Mouse (Mus musculus) small intestine, adult 2 months (tissue): ENCODE results near the gene Fat4. TPM values are rescaled to one million over a fixed set of nuclear protein-coding genes. Genes with fewer than 3 reads are reported as not detected.

Experiments used
- H3K27ac ChIP-seq: fragments of 200-500 bp; 2 replicates; pipeline ENCODE4 v1.5.1; 2012; ENCODE audit warnings: low read depth, low read length, control low read depth, inconsistent platforms; ENCODE audit not compliant: insufficient read depth
- H3K27me3 ChIP-seq: fragments of 200-500 bp; 2 replicates; pipeline ENCODE4 v1.6.1; 2012; ENCODE audit warnings: mild to moderate bottlenecking, moderate library complexity, low read length, inconsistent platforms; ENCODE audit not compliant: control insufficient read depth, insufficient read depth
- H3K36me3 ChIP-seq: fragments of 200-500 bp; 2 replicates; pipeline ENCODE4 v1.6.1; 2012; ENCODE audit warnings: mild to moderate bottlenecking, low read length, control low read depth, inconsistent platforms; ENCODE audit not compliant: control insufficient read depth, insufficient read depth
- H3K4me1 ChIP-seq: fragments of 200-500 bp; 2 replicates; pipeline ENCODE4 v1.6.1; 2012; ENCODE audit warnings: low read length, inconsistent platforms, mixed read lengths; ENCODE audit not compliant: control insufficient read depth, insufficient read depth, insufficient read length
- H3K4me3 ChIP-seq: fragments of 200-500 bp; 2 replicates; pipeline ENCODE4 v1.5.1; 2012; ENCODE audit warnings: low read depth, mild to moderate bottlenecking, control low read depth, inconsistent platforms, low read length, moderate library complexity
- CTCF ChIP-seq: fragments of 200-500 bp; IDR thresholded peaks from 2 replicates; pipeline ENCODE4 v1.5.1; 2012; ENCODE audit warnings: low read depth, mild to moderate bottlenecking, control low read depth, inconsistent platforms, low read length, moderate library complexity, mixed read lengths; ENCODE audit not compliant: insufficient replicate concordance, insufficient read length; ENCODE audit errors: extremely low read depth
- POLR2A ChIP-seq: fragments of 200-500 bp; IDR thresholded peaks from 2 replicates; pipeline ENCODE4 v1.6.1; 2012; ENCODE audit warnings: low read depth, mild to moderate bottlenecking, control low read depth, inconsistent platforms, low read length, moderate library complexity
- WGBS: fragments of 180-500 bp; shearing (Covaris S2); methylation state at CpG from one replicate; pipeline ENCODE4 v1.1.7; 2018; 5-methylcytosine and 5-hydroxymethylcytosine counted together
- polyA plus RNA-seq: library from polyadenylated mRNA; depleted of rRNA; stranded (reverse); fragments of >200 nt; gene quantifications from 2 replicates; pipeline ENCODE4 v1.2.3, GENCODE M21; 2012

Fat4 gene
- polyA plus RNA-seq, 1 experiment, result 1.4 TPM

- no peaks in the 10 kb centered on the region; the same call in 1 of the 2 replicates for H3K4me1 ChIP-seq
- TF ChIP-seq CTCF, result no peak
- no peak for TF ChIP-seq POLR2A
- H3K4me3 ChIP-seq, result no peak overlapping the region
- no peaks in the 10 kb centered on the region for H3K27me3 ChIP-seq
- no peaks in the 10 kb centered on the region for H3K36me3 ChIP-seq
- WGBS, result 53% methylated on average over 3 of the region's 3 CpGs
- no peak overlapping the region for H3K27ac ChIP-seq
Measured at GRCm38 (mm10) chr3:38939573-38939972, 52.8 kb downstream of the Fat4 start.

GRCm38 (mm10) chr3:38940327-38940726, 53.6 kb downstream of the Fat4 start:
- Histone ChIP-seq H3K36me3 (no peaks in the 10 kb centered on the region), H3K4me3 (no peak overlapping the region), H3K27ac (no peak overlapping the region), H3K27me3 (no peaks in the 10 kb centered on the region), H3K4me1 (no peaks in the 10 kb centered on the region; the same call in 1 of the 2 replicates)
- 55% methylated on average over 1 of the region's 1 CpGs for WGBS
- TF ChIP-seq CTCF (no peak), POLR2A (no peak)

- 60% methylated on average over 1 of the region's 1 CpGs for WGBS
- no peak overlapping the region for H3K4me3 ChIP-seq
Measured at GRCm38 (mm10) chr3:38945157-38945556, 58.4 kb downstream of the Fat4 start.

GRCm38 (mm10) chr3:38947706-38948105, 61.0 kb downstream of the Fat4 start:
- Histone ChIP-seq H3K27me3 (no peaks in the 10 kb centered on the region), H3K27ac (no peak overlapping the region), H3K36me3 (no peaks in the 10 kb centered on the region), H3K4me1 (no peaks in the 10 kb centered on the region), H3K4me3 (no peak overlapping the region)
- TF ChIP-seq POLR2A, result no peak
- 68% methylated on average over 7 of the region's 7 CpGs for WGBS

More at GRCm38 (mm10) chr3:38945157-38945556, 58.4 kb downstream of the Fat4 start:
- Histone ChIP-seq H3K27me3 (no peaks in the 10 kb centered on the region), H3K36me3 (no peaks in the 10 kb centered on the region), H3K27ac (no peak overlapping the region), H3K4me1 (no peaks in the 10 kb centered on the region)
- TF ChIP-seq CTCF (no peak), POLR2A (no peak)

GRCm38 (mm10) chr3:38952602-38953001, 65.9 kb downstream of the Fat4 start:
- H3K27me3 ChIP-seq, result no peaks in the 10 kb centered on the region
- no peak for TF ChIP-seq POLR2A
- no peak for TF ChIP-seq CTCF
- H3K4me1 ChIP-seq, result no peaks in the 10 kb centered on the region
- no peak overlapping the region for H3K27ac ChIP-seq
- WGBS, result 62% methylated on average over 3 of the region's 3 CpGs
- no peaks in the 10 kb centered on the region for H3K36me3 ChIP-seq
- no peak overlapping the region for H3K4me3 ChIP-seq

- WGBS, result 53% methylated on average over 3 of the region's 3 CpGs
- no peak for TF ChIP-seq POLR2A
- no peak for TF ChIP-seq CTCF
- no peak overlapping the region for H3K27ac ChIP-seq
Measured at GRCm38 (mm10) chr3:38954196-38954595, 67.5 kb downstream of the Fat4 start.

GRCm38 (mm10) chr3:38956012-38956648, 69.4 kb downstream of the Fat4 start:
- WGBS, result 40% methylated on average over 9 of the region's 9 CpGs
- Histone ChIP-seq H3K27me3 (no peaks in the 10 kb centered on the region), H3K36me3 (no peaks in the 10 kb centered on the region), H3K4me3 (no peak overlapping the region), H3K4me1 (no peaks in the 10 kb centered on the region), H3K27ac (no peak overlapping the region)
- TF ChIP-seq POLR2A (no peak), CTCF (no peak)

More at GRCm38 (mm10) chr3:38954196-38954595, 67.5 kb downstream of the Fat4 start:
- H3K4me1 ChIP-seq, result no peaks in the 10 kb centered on the region
- H3K36me3 ChIP-seq, result no peaks in the 10 kb centered on the region
- no peaks in the 10 kb centered on the region for H3K27me3 ChIP-seq
- H3K4me3 ChIP-seq, result no peak overlapping the region

GRCm38 (mm10) chr3:38957186-38957585, 70.4 kb downstream of the Fat4 start:
- H3K4me3 ChIP-seq, result no peak overlapping the region
- no peak overlapping the region for H3K27ac ChIP-seq
- no peaks in the 10 kb centered on the region for H3K4me1 ChIP-seq
- WGBS, result 89% methylated on average over 11 of the region's 11 CpGs
- H3K27me3 ChIP-seq, result no peaks in the 10 kb centered on the region
- TF ChIP-seq POLR2A, result no peak
- TF ChIP-seq CTCF, result no peak
- H3K36me3 ChIP-seq, result no peaks in the 10 kb centered on the region
